7 mouse cellular contexts compared by ENCODE assay signal in genomic region chr2:30473431-30474031, GRCm38 (mm10). TPM values are rescaled to one million over a fixed set of nuclear protein-coding genes. Genes with fewer than 3 reads are reported as not detected.
DNase-seq lines count a peak whose midpoint lies in the region; ATAC-seq and TF ChIP-seq lines count a peak whose summit lies in the region.

No protein-coding gene starts in this region.

- 0% methylated on average over 53 of the region's 80 CpGs for WGBS in forebrain, postnatal 0 days
- WGBS in limb, embryonic 12.5 days: under 1% methylated on average over 66 of the region's 80 CpGs
- under 1% methylated on average over 65 of the region's 80 CpGs for WGBS in midbrain, embryonic 13.5 days

- H3K9me3 ChIP-seq in forebrain, postnatal 0 days (ENCODE audit: low read length): no peaks in the 10 kb centered on the region
- H3K9me3 ChIP-seq in limb, embryonic 12.5 days: no peaks in the 10 kb centered on the region
- no peaks in the 10 kb centered on the region for H3K9me3 ChIP-seq in midbrain, embryonic 13.5 days

- TF ChIP-seq CTCF in forebrain, postnatal 0 days (IDR thresholded peaks at IDR 0.05; ENCODE audit: low read depth): no peak

- H3K9ac ChIP-seq in forebrain, postnatal 0 days: peak overlapping the region; percentile 82
- peak overlapping the region; percentile 100 for H3K9ac ChIP-seq in limb, embryonic 12.5 days (replicated peaks)
- H3K9ac ChIP-seq in midbrain, embryonic 13.5 days (replicated peaks): peak overlapping the region; percentile 97

- peaks cover 19% of the 10 kb centered on the region for H3K4me1 ChIP-seq in forebrain, postnatal 0 days (ENCODE audit: insufficient read depth)
- peaks cover 24% of the 10 kb centered on the region for H3K4me1 ChIP-seq in limb, embryonic 12.5 days (replicated peaks)
- H3K4me1 ChIP-seq in midbrain, embryonic 13.5 days (replicated peaks): peaks cover 31% of the 10 kb centered on the region

- H3K4me3 ChIP-seq in forebrain, postnatal 0 days (ENCODE audit: low read depth, low read length): peak overlapping the region; percentile 69
- H3K4me3 ChIP-seq in limb, embryonic 12.5 days (replicated peaks): peak overlapping the region; percentile 97
- H3K4me3 ChIP-seq in midbrain, embryonic 13.5 days (replicated peaks): peak overlapping the region; percentile 83

- H3K27ac ChIP-seq in forebrain, postnatal 0 days (ENCODE audit: low read depth, low read length): peak overlapping the region; percentile 87
- H3K27ac ChIP-seq in limb, embryonic 12.5 days: peak overlapping the region; percentile 98
- H3K27ac ChIP-seq in midbrain, embryonic 13.5 days: peak overlapping the region; percentile 91

- H3K36me3 ChIP-seq in forebrain, postnatal 0 days (ENCODE audit: insufficient read depth): no peaks in the 10 kb centered on the region
- no peaks in the 10 kb centered on the region for H3K36me3 ChIP-seq in limb, embryonic 12.5 days
- no peaks in the 10 kb centered on the region for H3K36me3 ChIP-seq in midbrain, embryonic 13.5 days

- peak; percentile 39 for ATAC-seq in forebrain, postnatal 0 days
- ATAC-seq in limb, embryonic 12.5 days (ENCODE audit: insufficient number of reproducible peaks, insufficient read depth, low FRiP score, low TSS enrichment, low read depth): 0 out of 2 replicates have a peak, but pooled peaks have one; percentile 12
- peak; percentile 34 for ATAC-seq in midbrain, embryonic 13.5 days

- peak overlapping the region; percentile 91 for H3K4me2 ChIP-seq in forebrain, postnatal 0 days (ENCODE audit: low read depth)
- H3K4me2 ChIP-seq in limb, embryonic 12.5 days: peak overlapping the region; percentile 98
- peak overlapping the region; percentile 89 for H3K4me2 ChIP-seq in midbrain, embryonic 13.5 days (replicated peaks)

- no peaks in the 10 kb centered on the region for H3K27me3 ChIP-seq in forebrain, postnatal 0 days (ENCODE audit: insufficient read depth, low read length)
- H3K27me3 ChIP-seq in limb, embryonic 12.5 days: peaks cover 6% of the 10 kb centered on the region; the same call in 1 of the 2 replicates
- H3K27me3 ChIP-seq in midbrain, embryonic 13.5 days: peaks cover 11% of the 10 kb centered on the region

- peak; percentile 69 for DNase-seq in ovary, postnatal 36 days (ENCODE audit: low spot score)
- no peak for DNase-seq in ovary, postnatal 10 days (ENCODE audit: low spot score)
- DNase-seq in adrenal gland, postnatal 4 days (ENCODE audit: low spot score in 2 of 2): peak; percentile 37 to 43
- DNase-seq in forebrain, postnatal 0 days: no peak
- DNase-seq in thymus, postnatal 4 days: peak; percentile 61

RNA-seq across cellular contexts. Expression of gene Ier5l, which starts 0.5 kb away (rescaled TPM):
- 10 to 100 TPM; 10.6 to 11.6 TPM for total RNA-seq in adrenal gland, postnatal 4 days (2021)
- 17.7 and 19.9 TPM in 2 replicates for total RNA-seq in forebrain, postnatal 0 days (2014; rRNA removed)
- polyA plus RNA-seq in forebrain, postnatal 0 days (2015; fragmentation: Nextera tagmentation; extraction: Ambion mirVana): 4.0 and 6.2 TPM in 2 replicates
- polyA plus RNA-seq in limb, embryonic 12.5 days (2016; fragmentation: Nextera tagmentation; extraction: Ambion mirVana): 3.6 and 4.5 TPM in 2 replicates
- 1.8 and 2.0 TPM in 2 replicates for polyA plus RNA-seq in midbrain, embryonic 13.5 days (2015; fragmentation: Nextera tagmentation; extraction: Ambion mirVana)

RNA-seq across cellular contexts. Expression of gene Ptpa, which starts 57.7 kb away (rescaled TPM):
- total RNA-seq in adrenal gland, postnatal 4 days (2021): 100 to 1,000 TPM; 165 to 169 TPM
- total RNA-seq in forebrain, postnatal 0 days (2014; rRNA removed): 129 and 132 TPM in 2 replicates
- 143 and 148 TPM in 2 replicates for polyA plus RNA-seq in forebrain, postnatal 0 days (2015; fragmentation: Nextera tagmentation; extraction: Ambion mirVana)
- polyA plus RNA-seq in limb, embryonic 12.5 days (2016; fragmentation: Nextera tagmentation; extraction: Ambion mirVana): 154 and 155 TPM in 2 replicates
- 128 and 134 TPM in 2 replicates for polyA plus RNA-seq in midbrain, embryonic 13.5 days (2015; fragmentation: Nextera tagmentation; extraction: Ambion mirVana)

RNA-seq across cellular contexts. Expression of gene Crat, which starts 57.9 kb away (rescaled TPM):
- 10 to 100 TPM; 77.6 to 90.3 TPM for total RNA-seq in adrenal gland, postnatal 4 days (2021)
- 28.0 and 33.6 TPM in 2 replicates for total RNA-seq in forebrain, postnatal 0 days (2014; rRNA removed)
- polyA plus RNA-seq in forebrain, postnatal 0 days (2015; fragmentation: Nextera tagmentation; extraction: Ambion mirVana): 20.7 and 24.0 TPM in 2 replicates
- polyA plus RNA-seq in limb, embryonic 12.5 days (2016; fragmentation: Nextera tagmentation; extraction: Ambion mirVana): 24.4 and 27.5 TPM in 2 replicates
- polyA plus RNA-seq in midbrain, embryonic 13.5 days (2015; fragmentation: Nextera tagmentation; extraction: Ambion mirVana): 18.5 and 21.9 TPM in 2 replicates

Comparison
In these comparisons a context has a peak if more than half of its experiments do, and no peak if none do; other contexts are left out.
1. DNase-seq: peak in ovary, postnatal 36 days (single experiment), adrenal gland, postnatal 4 days (2 of 2) and thymus, postnatal 4 days (single experiment); none in ovary, postnatal 10 days (single experiment) and forebrain, postnatal 0 days (single experiment).
2. Peak in every context shown above with its lines, with median percentiles within 50 percentile points of each other: ATAC-seq, H3K27ac ChIP-seq, H3K4me2 ChIP-seq, H3K4me3 ChIP-seq and H3K9ac ChIP-seq.